Mouse (Mus musculus): ENCODE measurements around the gene Palm2. TPM values are rescaled to one million over a fixed set of nuclear protein-coding genes. Genes with fewer than 3 reads are reported as not detected.

Gene Palm2
- polyA plus RNA-seq, 1 experiment from 2014 or later, result 9.7 TPM

DNA sequence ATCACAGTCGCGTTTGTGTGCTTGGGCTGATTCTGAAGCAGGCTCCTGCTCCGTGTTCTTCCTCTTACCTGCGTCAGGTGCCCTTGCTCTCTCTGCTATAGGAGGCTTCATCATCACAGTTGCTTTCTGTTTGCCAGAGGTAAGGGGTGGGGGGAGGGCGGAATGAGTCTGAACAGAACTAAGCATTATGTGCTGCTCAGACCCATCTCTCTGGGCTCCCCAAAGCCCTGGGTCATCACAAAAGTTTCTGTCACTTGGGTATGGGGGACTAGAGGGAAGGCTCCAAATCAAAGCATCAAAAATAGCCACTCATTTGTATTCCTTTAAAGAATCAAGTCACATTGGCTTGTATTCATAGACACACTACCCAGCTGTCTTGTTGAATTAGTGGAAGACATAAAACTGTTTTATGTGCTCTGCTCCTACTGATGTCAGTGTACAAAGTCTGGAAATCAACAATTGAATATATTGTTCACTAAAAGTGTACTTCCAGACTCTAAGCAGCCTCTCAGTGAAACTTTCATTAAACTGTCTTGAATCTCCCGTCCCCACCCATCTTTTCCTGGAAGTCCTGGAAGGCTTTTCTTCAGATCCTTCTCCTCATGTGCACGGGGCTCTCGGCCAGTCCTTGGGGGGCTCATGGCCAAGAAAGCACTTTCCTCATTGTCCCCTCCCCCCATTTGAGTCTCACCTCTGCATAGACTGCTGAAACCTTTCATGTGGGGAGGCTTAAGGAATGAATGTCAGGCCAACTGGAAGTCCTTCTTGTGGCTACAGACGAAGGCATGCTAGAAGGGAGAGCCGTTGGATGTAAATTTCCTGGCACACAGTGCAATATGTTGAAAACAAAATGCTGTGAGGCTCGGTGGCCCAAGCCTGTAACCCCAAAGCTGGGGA is 269.8 kb downstream of the Palm2 start:
- no peak for ATAC-seq (ENCODE audit: low FRiP score, low read depth)
- Histone ChIP-seq H3K9me3 (no peaks in the 10 kb centered on the region), H3K4me2 (replicated peaks) (no peak overlapping the region), H3K4me1 (peaks cover 13% of the 10 kb centered on the region; the same call in 1 of the 2 replicates), H3K9ac (no peak overlapping the region), H3K27me3 (no peaks in the 10 kb centered on the region), H3K36me3 (no peaks in the 10 kb centered on the region), H3K4me3 (no peak overlapping the region), H3K27ac (no peak overlapping the region)
- WGBS, result 53% methylated on average over 11 of the region's 11 CpGs

DNA sequence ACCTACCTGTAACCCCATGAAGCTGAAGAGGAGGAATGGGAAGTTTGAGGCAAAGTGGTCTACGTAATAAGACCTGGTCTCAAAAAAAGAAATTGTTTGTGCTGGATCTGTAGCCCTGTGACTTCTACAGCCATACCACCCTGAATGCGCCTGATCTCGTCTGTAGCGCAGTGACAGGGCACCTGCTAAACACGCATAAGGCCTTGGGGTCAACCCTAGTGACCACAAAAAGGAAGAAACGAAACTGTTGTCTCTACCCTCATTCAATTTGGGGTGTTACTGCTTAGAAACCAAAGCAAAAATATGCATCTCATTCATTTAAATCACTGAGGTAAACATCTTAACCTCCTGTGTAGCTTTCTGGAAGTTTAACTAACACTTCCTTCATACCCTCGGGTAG is 270.5 kb downstream of the Palm2 start:
- no peak overlapping the region for H3K4me2 ChIP-seq (replicated peaks)
- 94% methylated on average over 7 of the region's 7 CpGs for WGBS
- ATAC-seq (ENCODE audit: low FRiP score, low read depth), result no peak
- H3K9ac ChIP-seq, result no peak overlapping the region
- no peak overlapping the region for H3K4me3 ChIP-seq
- H3K27me3 ChIP-seq, result no peaks in the 10 kb centered on the region
- H3K9me3 ChIP-seq, result no peaks in the 10 kb centered on the region
- H3K27ac ChIP-seq, result no peak overlapping the region
- peaks cover 13% of the 10 kb centered on the region; the same call in 1 of the 2 replicates for H3K4me1 ChIP-seq
- peaks cover 7% of the 10 kb centered on the region for H3K36me3 ChIP-seq

DNA sequence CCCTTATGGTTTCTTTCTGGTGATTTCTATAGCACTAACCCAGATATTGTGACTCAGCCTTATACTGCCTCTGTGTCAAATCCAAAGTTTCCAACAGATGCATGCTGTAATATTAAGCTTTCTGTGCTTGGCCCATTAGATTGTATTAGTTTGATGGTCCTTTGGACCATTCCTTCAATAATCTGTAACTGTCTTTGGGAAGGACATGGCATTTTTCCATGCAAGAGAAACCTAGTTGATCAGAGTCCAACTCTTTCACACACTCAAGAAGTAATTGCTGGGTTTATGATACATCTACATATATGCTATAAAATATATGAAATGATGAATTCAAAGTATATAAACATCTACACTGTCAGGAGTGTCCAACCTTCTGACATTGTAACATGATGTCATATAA is 281.8 kb downstream of the Palm2 start:
- Histone ChIP-seq H3K4me3 (no peak overlapping the region), H3K9ac (no peak overlapping the region), H3K27me3 (no peaks in the 10 kb centered on the region), H3K4me2 (replicated peaks) (no peak overlapping the region), H3K36me3 (no peaks in the 10 kb centered on the region), H3K27ac (no peak overlapping the region), H3K4me1 (peaks cover 48% of the 10 kb centered on the region), H3K9me3 (no peaks in the 10 kb centered on the region)
- no peak for ATAC-seq (ENCODE audit: low FRiP score, low read depth)

DNA sequence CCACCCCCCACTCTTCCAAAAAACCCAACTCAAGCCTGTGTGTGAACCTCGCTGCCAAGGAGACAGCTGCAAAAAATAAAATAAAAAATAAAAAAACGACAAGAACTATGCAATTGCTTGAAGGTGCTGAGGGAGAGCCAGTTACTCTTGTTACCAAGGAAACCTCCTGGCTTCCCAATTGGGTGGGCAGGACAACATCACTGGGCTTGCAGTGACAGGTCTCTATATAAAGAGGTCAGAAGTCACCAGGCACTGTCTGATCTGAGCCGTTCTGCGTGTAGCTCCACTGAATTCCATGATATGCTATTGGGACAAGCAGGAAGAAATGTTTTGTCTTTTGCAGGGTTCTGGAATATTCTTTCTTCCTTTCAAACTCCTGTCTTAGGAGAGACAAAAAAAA is 282.7 kb downstream of the Palm2 start:
- Histone ChIP-seq H3K9me3 (no peaks in the 10 kb centered on the region), H3K4me3 (no peak overlapping the region), H3K4me1 (peaks cover 50% of the 10 kb centered on the region), H3K27me3 (no peaks in the 10 kb centered on the region), H3K4me2 (replicated peaks) (no peak overlapping the region), H3K36me3 (no peaks in the 10 kb centered on the region), H3K9ac (no peak overlapping the region), H3K27ac (no peak overlapping the region)
- 0 out of 2 replicates have a peak, but pooled peaks have one; percentile 35 for ATAC-seq (ENCODE audit: low FRiP score, low read depth)
- 23% methylated on average over 4 of the region's 4 CpGs for WGBS

DNA sequence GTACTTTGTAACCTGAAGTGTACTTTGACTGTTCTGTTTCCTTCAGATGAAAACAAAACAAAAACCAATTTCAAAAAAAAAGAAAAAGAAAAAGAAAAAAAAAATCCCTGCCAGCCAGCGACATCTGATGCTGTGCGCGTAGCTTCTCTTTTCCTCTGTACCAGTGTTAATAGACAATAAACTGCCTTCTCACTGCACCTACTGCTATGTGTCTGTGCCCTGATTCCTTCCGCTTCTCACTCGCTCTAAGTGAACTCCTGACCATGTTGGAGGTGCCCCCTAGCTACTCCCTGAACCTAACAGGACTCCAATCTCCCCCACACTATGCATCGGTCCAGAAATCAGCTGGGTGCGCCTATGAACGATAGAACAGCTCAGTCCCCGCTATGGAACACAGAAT is 283.3 kb downstream of the Palm2 start, which contains the start of gene Akap2:
Gene Akap2 (plus strand): TSS at position 304 of the 400 bp plus-strand sequence.
- WGBS, result 80% methylated on average over 9 of the region's 9 CpGs
- no peak within 1 kb of the TSS for H3K4me3 ChIP-seq
- no peak within 1 kb of the TSS for H3K9ac ChIP-seq
- no peak for ATAC-seq (ENCODE audit: low FRiP score, low read depth)
- H3K27me3 ChIP-seq, result no peaks in the 10 kb centered on the region
- no peaks in the 10 kb centered on the region for H3K36me3 ChIP-seq
- H3K4me2 ChIP-seq (replicated peaks), result no peak within 1 kb of the TSS
- H3K4me1 ChIP-seq, result peaks cover 54% of the 10 kb centered on the region
- no peaks in the 10 kb centered on the region for H3K9me3 ChIP-seq
- H3K27ac ChIP-seq, result 0 out of 2 replicates have a peak within 1 kb of the TSS, but pooled peaks have one; percentile 22

DNA sequence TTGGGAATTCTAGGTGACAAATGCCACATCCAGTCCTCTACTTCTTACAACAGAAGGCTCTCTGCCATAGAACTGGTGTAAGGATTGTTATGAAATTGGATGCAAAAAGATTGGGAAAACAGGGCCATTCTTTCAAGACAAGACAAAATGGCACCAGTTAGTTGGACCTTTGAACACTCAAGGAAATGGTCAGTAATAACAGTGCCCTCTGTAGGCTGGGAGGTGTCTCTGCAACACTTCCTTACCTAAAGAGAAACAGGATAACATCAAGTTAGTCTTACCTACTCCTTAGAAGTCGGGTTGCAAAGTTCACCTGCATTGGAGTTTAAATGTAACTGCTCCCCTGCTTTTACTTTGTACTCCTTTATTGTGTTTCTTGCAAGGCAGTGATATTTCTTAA is 285.3 kb downstream of the Palm2 start:
- WGBS, result 82% methylated on average over 1 of the region's 1 CpGs
- H3K4me3 ChIP-seq, result no peak overlapping the region
- H3K4me1 ChIP-seq, result peaks cover 46% of the 10 kb centered on the region
- no peaks in the 10 kb centered on the region for H3K9me3 ChIP-seq
- H3K4me2 ChIP-seq (replicated peaks), result no peak overlapping the region
- no peak overlapping the region for H3K9ac ChIP-seq
- H3K27me3 ChIP-seq, result no peaks in the 10 kb centered on the region
- no peak for ATAC-seq (ENCODE audit: low FRiP score, low read depth)
- H3K27ac ChIP-seq, result no peak overlapping the region
- H3K36me3 ChIP-seq, result no peaks in the 10 kb centered on the region

DNA sequence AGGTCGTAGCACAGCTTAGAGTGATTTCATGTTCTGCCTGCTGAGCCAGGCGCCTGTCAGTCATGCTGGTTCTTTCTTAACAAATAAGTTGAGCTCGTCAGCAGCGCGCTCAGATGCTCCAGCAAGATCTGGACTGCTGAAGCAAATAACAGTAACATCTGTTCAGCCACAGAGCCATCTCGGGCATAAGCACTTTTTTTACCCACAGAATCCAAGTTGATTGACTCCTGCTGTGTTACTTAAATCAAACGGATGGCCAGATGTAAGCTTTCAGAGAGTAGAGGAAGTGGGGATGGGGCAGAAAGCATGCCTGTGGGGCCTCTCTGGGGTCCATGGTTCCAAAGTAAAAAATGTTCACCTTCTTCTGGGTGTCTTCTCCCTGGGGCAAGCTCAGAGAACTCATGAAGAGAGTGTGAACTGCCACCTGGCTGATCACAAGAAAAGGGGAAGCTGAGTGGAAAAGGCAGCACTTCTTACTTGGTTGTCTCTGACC is 286.9 kb downstream of the Palm2 start:
- Histone ChIP-seq H3K9ac (no peak overlapping the region), H3K27me3 (no peaks in the 10 kb centered on the region), H3K9me3 (no peaks in the 10 kb centered on the region), H3K4me3 (no peak overlapping the region), H3K4me2 (replicated peaks) (no peak overlapping the region; the same call in 1 of the 2 replicates), H3K36me3 (no peaks in the 10 kb centered on the region), H3K4me1 (peaks cover 35% of the 10 kb centered on the region), H3K27ac (0 out of 2 replicates have a peak overlapping the region, but pooled peaks have one; percentile 18)
- ATAC-seq (ENCODE audit: low FRiP score, low read depth), result peak; percentile 44; the same call in 1 of the 2 replicates
- 10% methylated on average over 7 of the region's 7 CpGs for WGBS

DNA sequence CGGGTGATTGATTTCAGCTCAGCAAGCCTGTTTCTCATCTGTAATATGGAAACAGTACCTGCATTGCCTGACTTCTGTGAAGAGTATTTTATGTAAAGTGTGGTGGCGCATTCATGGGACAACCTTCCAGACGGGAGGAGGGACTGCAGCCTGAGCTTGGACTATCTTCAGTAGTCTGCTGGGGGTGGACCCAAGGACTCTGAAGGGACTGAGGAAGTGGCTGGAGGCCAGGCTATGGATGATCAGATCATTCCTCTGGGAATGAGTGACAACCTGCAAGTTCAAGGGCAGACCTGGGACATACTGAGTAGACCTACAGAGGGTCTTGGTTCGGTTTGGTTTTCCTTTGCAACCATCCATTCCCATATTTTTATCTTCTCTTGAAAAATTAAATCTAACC is 288.2 kb downstream of the Palm2 start:
- no peak overlapping the region for H3K4me2 ChIP-seq (replicated peaks)
- H3K9ac ChIP-seq, result no peak overlapping the region
- 69% methylated on average over 4 of the region's 4 CpGs for WGBS
- peaks cover 22% of the 10 kb centered on the region for H3K4me1 ChIP-seq
- H3K27me3 ChIP-seq, result no peaks in the 10 kb centered on the region
- no peaks in the 10 kb centered on the region for H3K9me3 ChIP-seq
- no peaks in the 10 kb centered on the region for H3K36me3 ChIP-seq
- ATAC-seq (ENCODE audit: low FRiP score, low read depth), result no peak
- H3K4me3 ChIP-seq, result no peak overlapping the region
- H3K27ac ChIP-seq, result no peak overlapping the region

DNA sequence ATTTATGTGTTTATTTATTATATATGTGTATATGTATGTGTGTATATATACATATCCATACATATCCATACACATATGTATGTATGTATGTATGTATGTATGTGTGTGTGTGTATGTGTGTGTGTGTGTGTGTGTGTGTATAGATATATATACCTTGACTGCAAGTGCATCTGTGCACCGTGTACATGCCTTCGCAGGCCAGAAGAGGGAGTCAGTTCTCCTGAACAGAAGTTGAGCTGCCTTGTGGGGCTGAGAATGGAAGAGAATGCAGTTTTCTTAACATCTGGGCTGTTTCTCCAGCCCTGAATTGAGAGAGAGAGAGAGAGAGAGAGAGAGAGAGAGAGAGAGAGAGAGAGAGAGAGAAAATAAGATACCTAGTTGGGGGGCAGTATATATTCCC is 289.6 kb downstream of the Palm2 start:
- 62% methylated on average over 2 of the region's 2 CpGs for WGBS

DNA sequence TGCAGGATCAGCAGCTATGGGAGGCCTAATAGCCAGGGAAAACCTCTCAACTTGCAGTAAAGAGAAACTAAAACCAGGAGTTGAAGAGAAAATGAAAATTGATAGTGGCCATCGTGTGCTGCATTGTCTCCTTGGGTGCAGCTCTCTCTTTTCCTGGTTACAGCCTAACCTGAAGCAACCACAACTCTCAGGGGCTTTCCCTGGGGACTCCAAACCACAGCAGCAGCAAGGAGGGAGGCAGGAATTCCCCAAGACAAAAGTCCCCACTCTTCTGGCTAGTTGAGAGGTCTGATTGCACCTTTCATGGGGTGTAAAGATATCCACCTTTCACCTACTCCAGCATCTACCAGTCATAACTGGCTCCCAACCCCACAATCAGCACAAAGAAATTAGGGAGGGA is 291.5 kb downstream of the Palm2 start:
- no peaks in the 10 kb centered on the region for H3K9me3 ChIP-seq
- 79% methylated on average over 1 of the region's 1 CpGs for WGBS
- no peaks in the 10 kb centered on the region for H3K27me3 ChIP-seq
- H3K36me3 ChIP-seq, result no peaks in the 10 kb centered on the region
- H3K4me1 ChIP-seq, result peaks cover 11% of the 10 kb centered on the region
- no peak for ATAC-seq (ENCODE audit: low FRiP score, low read depth)
- no peak overlapping the region for H3K4me3 ChIP-seq
- H3K27ac ChIP-seq, result no peak overlapping the region
- H3K9ac ChIP-seq, result no peak overlapping the region
- H3K4me2 ChIP-seq (replicated peaks), result no peak overlapping the region

More for the DNA sequence above, 289.6 kb downstream of the Palm2 start:
- H3K4me2 ChIP-seq (replicated peaks), result no peak overlapping the region
- H3K27ac ChIP-seq, result no peak overlapping the region
- no peak overlapping the region for H3K9ac ChIP-seq
- H3K9me3 ChIP-seq, result no peaks in the 10 kb centered on the region
- peaks cover 17% of the 10 kb centered on the region for H3K4me1 ChIP-seq
- no peaks in the 10 kb centered on the region for H3K27me3 ChIP-seq
- H3K4me3 ChIP-seq, result no peak overlapping the region
- H3K36me3 ChIP-seq, result no peaks in the 10 kb centered on the region
- no peak for ATAC-seq (ENCODE audit: low FRiP score, low read depth)

DNA sequence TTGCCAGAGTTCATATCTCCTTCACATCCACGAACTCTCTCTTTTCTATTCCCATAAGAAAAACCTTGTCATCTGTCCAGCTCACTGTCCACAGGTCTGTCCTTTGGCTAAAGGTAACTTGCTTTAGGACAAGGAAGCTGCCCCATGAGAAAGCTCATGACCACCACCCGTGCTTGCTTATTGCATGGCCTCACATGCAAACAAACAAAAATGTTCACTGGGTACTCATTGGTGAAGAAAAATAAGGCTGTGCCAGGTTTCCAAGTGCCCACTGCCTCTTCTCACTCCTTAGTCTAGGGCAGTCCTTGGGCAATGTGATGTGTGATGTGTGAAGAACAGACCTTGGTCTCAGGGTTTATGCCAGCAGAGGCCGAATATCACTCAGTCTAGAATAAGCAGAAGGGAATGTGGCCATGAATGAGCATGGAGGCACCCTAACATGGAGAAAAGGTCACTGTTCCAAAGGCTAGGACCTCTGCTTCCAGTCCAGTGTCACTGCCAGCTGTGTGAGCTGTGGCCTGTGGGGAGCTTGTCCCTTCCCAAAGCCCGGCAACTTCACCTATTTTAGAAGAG is 294.6 kb downstream of the Palm2 start:
- Histone ChIP-seq H3K27ac (no peak overlapping the region), H3K4me1 (no peaks in the 10 kb centered on the region), H3K36me3 (0 out of 2 replicates have a peak, but pooled peaks cover 3% of the 10 kb centered on the region), H3K4me3 (no peak overlapping the region), H3K9ac (no peak overlapping the region), H3K4me2 (replicated peaks) (no peak overlapping the region), H3K27me3 (no peaks in the 10 kb centered on the region), H3K9me3 (no peaks in the 10 kb centered on the region)
- WGBS, result 89% methylated on average over 4 of the region's 4 CpGs
- ATAC-seq (ENCODE audit: low FRiP score, low read depth), result no peak

DNA sequence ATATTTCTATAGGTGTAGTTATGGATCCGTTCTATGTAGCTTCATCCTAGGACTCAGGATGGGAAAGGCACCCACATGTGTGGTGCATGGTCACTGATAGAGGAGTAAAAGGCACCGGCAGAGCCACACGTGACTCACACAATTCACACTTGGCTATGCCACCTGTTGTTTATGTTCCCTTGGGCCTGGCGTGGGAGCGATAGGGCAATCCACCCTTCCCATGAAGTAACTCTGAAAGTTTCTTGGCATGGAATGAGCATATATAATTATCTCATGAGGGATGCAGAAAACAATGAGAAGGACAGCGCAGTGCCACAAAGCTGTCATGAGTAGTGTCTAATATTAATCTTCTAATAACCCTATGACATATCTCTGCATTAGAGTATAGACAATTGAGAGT is 296.0 kb downstream of the Palm2 start:
- H3K9me3 ChIP-seq, result no peaks in the 10 kb centered on the region
- H3K4me3 ChIP-seq, result no peak overlapping the region
- no peak overlapping the region for H3K4me2 ChIP-seq (replicated peaks)
- no peak overlapping the region for H3K9ac ChIP-seq
- H3K27me3 ChIP-seq, result no peaks in the 10 kb centered on the region
- no peak for ATAC-seq (ENCODE audit: low FRiP score, low read depth)
- H3K4me1 ChIP-seq, result no peaks in the 10 kb centered on the region
- H3K36me3 ChIP-seq, result 0 out of 2 replicates have a peak, but pooled peaks cover 3% of the 10 kb centered on the region
- WGBS, result 92% methylated on average over 6 of the region's 6 CpGs
- no peak overlapping the region for H3K27ac ChIP-seq

All from limb, embryonic 13.5 days (tissue).